Mouse (Mus musculus): ENCODE results near the gene Defa22.
"Not testable (repeated sequence)": the region's sequence is repeated elsewhere in the genome, so short reads cannot be mapped to it uniquely, and the experiment has no call there.

Defa22 gene

DNA sequence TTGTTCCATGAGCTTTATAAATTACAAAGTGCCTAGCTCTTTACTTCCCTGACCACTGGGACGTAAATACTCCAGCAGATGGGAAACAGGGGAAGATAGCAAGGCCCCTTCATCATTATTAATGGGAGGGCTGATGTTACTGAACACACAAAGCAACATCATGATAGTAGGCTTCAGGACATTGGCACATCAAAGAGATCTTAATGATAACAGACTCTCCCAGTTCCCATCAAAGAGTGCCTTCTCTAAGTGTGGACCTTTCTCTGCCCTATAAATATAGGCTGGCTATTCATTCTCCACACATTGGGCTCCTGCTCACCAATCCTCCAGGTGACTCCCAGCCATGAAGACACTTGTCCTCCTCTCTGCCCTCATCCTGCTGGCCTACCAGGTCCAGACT is at the start of gene Defa22:
Gene Defa22 (plus strand): TSS at position 301 of the 400 bp plus-strand sequence.
- DNase-seq (ENCODE audit: low read depth, low spot score), result not testable (repeated sequence)

DNA sequence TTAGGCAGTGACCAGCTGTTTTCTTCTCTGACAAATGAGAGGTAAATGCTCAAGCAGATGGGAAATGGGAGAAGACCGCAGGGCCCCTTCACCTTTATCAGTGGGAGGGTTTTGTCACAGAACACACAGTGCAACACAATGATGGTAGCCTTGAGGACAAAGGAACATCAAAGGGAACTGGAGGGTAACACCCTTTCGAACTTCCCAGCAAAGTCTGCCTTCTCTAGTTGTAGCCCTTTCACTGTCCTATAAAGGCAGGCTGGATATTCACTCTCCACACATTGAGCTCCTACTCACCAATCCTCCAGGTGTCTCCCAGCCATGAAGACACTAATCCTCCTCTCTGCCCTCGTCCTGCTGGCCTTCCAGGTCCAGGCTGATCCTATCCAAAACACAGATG is 27.7 kb upstream of the Defa22 start, which contains the start of gene Defa30:
Gene Defa30 (plus strand): TSS at position 301 of the 400 bp plus-strand sequence.
- DNase-seq (ENCODE audit: low read depth, low spot score), result not testable (repeated sequence)

DNA sequence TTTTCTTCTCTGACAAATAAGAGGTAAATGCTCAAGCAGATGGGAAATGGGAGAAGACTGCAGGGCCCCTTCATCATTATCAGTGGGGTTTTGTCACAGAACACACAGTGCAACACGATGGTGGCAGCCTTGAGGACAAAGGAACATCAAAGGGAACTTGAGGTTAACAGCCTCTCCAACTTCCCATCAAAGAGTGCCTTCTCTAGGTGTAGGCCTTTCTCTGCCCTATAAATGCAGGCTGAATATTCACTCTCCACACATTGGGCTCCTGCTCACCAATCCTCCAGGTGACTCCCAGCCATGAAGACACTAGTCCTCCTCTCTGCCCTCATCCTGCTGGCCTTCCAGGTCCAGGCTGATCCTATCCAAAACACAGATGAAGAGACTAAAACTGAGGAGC is 29.2 kb downstream of the Defa22 start, which contains the start of gene Defa31:
Gene Defa31 (plus strand): TSS at position 301 of the 400 bp plus-strand sequence.
- DNase-seq (ENCODE audit: low read depth, low spot score), result not testable (repeated sequence)

DNA sequence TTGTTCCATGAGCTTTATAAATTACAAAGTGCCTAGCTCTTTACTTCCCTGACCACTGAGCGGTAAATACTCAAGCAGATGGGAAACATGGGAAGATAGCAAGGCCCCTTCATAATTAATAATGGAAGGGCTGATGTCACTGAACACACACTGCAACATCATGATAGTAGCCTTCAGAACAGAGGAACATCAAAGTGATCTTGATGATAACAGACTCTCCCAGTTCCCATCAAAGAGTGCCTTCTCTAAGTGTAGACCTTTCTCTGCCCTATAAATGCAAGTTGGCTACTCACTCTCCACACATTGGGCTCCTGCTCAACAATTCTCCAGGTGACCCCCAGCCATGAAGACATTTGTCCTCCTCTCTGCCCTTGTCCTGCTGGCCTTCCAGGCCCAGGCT is 39.2 kb downstream of the Defa22 start, which contains the start of gene Gm15293:
Gene Gm15293 (plus strand): TSS at position 301 of the 400 bp plus-strand sequence.
- not testable (repeated sequence) for DNase-seq (ENCODE audit: low read depth, low spot score)
